Mouse (Mus musculus): ENCODE measurements around the gene Ahsa1.
"Not testable (repeated sequence)": the region's sequence is repeated elsewhere in the genome, so short reads cannot be mapped to it uniquely, and the experiment has no call there.

Ahsa1 gene

DNA sequence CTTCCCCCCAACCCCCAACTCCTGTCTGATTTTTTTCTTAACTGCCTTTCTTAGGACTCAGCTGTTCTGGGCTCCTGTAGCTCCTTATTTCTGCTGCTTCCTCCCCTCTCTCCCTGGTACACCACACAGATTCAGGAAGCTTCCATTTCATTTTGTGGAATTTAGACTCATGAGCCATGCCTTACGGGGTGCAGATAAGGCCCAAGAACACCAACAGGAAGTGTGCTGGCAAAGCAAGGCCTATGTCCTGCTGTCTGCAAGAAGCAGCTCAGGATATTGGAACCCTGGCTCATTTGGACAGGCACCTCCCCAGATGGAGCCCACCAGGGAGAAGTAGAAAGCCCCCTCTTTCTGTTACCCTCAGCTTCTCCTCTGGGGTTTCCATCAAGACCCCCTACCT, 15.5 kb downstream of the Ahsa1 start:
- DNase-seq (ENCODE audit: low spot score): no peak

DNA sequence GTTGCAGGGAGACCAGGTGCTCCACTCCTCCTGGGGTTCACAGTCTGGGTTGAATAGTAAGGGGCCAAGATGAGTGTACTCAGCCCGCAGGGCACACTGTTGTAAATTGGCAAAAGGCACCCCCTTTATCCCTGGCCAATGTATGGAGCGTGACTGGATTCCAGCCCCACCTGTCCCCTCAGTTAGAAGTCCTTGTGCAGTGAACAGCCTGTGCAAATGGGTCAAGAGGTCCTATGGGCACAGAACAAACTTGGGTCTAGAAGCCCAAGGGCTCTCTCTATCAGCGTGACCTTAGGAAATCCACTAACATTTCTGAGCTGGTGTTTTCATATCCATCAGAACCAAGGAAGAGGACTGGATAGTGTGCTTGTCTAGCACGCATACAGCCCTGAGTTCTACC, 16.5 kb downstream of the Ahsa1 start:
- no peak for DNase-seq (ENCODE audit: low spot score)

DNA sequence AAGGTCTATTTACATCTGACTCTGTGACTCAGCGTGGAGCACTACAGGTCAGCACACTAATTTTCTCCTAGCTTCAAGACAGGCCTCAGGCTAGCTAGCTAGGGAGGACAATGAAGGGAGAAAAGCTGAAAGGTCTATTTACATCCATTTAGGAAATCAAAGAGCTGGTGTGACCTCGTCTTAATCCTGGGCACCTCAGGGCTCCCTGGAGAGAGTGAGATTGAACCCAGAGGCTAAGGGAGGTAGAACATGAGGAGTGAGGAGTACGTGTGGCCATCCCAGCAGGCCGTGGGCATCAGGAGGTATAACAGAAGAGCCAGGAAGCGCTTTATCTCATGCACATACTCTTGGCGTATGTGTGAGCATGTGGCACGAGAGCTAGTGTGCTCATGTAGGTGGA, 17.4 kb downstream of the Ahsa1 start:
- DNase-seq (ENCODE audit: low spot score): no peak

DNA sequence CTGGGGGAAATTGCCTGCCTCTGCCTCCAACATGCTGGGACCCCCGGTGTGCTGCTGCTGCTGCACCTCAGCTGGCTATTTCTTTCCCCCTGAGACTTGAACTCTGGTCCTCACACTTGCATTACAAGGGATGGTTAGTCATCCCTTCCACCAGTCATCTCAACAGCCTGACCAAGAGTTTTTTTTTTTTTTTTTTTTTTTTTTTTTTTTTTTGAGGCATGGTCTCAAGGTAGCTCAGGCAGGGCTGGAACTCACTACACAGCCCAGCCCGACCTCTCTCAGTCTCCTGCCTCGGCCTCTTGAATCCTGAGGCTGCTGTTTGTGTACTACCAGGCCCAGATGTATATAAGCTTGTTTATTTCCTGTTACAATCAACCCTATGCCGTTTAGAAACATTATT, 18.0 kb downstream of the Ahsa1 start:
- DNase-seq (ENCODE audit: low spot score): no peak

DNA sequence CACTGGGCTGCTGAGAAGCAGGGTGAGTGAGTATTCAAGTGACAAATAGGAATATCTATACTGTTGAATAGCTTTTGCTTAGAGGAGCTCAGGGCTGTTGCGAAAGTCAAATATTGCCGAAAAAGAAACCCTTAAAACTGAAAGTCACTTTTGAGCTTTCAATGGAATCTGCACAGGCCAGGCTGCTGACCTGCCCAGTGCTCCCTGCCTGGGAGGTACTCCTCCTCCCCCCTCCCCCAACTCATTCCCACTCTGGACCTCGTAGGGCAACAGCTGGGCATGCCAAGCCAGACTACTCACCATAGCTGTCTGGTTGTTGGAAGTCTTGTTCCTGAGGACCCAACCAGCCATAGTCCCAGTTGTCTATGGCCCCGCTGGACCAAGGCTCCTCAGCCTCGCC, 18.4 kb downstream of the Ahsa1 start:
- DNase-seq (ENCODE audit: low spot score): no peak

DNA sequence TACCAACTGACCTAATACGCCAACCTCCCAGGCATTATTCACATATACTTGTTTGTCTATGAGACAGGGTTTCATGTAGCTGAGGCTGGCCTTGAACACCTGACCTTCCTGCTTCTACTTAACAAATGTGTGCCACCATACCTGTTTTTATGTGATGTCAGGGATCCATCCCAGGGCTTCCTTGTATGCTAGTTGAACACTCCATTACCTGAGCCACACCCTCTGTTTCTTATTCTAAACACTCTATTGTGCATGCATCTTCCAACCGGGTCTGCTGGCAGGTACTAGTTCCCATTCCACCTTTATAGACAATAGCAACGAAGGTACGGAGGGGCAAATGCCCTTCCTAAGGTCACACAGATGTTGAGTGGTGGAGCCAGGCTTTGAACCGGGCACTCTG, 22.8 kb downstream of the Ahsa1 start:
- no peak for DNase-seq (ENCODE audit: low spot score)

DNA sequence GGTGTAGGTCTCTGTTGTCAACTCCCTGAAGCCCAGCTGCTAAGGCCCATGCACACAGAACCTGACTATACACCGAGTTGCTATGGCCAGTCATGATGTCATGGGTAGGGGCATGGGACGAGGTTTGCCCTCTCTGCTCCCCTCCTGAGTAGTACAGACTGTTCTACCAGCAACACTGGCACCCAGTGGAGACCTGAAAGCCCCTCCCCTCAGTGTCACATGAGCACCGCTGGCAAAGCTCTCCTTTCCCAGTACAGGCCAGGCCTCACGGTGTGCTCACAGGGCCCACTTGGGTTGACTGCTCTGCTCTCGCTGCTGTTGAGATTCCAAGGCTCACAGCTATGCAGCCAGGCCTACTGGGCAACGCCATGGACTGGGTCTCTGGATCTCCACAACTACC, 27.7 kb downstream of the Ahsa1 start:
- DNase-seq (ENCODE audit: low spot score): no peak

DNA sequence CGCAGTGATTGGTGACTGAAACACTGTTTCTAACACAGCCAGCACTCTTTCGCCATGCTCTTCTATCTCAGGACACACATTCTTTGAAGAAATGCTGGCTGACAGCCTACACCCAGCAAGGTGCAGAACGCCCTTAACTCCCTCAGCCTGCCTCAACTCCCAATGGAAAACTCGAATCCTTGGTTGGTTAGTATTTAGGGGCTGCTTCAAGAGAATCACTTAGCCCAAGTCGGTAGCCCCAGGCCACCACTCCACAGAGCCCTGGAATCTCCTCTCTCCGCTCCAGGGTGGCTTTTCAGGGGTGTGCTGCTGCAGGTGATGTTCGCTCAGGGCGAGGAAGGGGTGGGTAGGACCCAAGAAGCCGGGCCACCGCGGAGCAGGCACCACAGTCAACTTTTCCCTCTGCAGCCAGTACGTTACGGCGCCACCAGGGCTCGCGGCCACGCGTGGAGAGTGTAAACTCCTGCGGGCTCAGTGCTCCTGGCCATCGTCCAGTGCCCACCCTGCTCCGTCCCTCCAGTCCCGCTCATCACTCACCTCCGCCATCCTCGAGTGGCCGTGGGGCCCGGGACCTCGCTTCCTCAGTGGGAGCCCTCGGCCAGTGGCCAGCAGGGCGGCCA, 32.9 kb downstream of the Ahsa1 start:
- no peak for DNase-seq (ENCODE audit: low spot score)

DNA sequence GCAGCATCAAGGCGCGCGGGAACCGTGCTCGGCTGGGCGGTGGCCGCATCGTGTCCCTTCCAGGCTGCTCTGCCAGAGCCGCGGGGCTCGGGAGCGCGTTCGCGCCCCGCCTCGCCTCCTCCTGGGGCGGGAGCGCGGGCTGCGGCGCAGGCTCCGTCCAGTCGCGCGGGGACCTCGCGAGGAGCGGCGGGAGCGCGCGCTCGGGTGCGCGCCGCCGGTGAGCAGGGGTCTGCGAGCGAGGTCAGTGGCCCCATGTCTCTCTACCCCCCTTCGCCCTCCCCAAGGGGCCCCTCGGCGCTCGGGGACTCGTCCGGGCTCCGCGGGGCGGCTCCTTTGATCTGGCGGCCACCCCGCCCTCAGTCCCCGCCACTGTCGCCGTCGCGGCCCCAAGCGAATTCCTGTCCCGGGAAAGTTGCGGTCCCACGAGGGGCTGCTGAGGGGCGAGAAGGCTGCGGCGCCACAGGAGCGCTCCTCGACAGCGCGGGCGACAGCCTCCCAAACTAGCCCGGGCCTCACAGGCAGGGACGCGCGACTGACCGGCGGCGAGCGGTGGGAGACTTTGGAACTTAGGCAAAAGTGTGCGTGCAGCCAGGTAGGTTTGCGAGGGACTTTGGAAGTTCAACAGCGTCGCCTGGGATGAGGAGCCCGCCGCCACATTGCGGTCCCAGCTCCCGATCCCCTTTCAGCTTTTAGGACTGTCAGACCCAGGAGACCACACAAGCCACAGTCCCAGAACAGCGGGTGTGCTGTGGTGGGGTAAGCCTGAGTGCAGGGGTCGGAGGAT, 33.6 kb downstream of the Ahsa1 start, which contains the start of gene Ism2:
Gene Ism2, minus strand, starts transcription at position 49 of the 784 bp plus-strand sequence.
- peak; percentile 30 for DNase-seq (ENCODE audit: low spot score)

DNA sequence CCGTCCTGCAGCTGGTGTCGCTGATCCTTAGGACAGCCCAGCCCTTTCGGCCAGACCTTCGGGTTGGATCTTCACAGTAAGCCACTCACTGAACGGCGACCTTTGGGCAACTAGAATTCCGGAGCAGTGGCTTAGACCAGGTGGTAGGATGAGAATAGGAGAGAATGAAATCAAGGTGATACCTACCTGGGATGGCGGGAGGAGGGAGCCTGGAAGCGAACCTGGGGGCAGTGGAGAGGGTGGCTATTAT, 34.1 kb downstream of the Ahsa1 start:
- DNase-seq (ENCODE audit: low spot score): no peak

DNA sequence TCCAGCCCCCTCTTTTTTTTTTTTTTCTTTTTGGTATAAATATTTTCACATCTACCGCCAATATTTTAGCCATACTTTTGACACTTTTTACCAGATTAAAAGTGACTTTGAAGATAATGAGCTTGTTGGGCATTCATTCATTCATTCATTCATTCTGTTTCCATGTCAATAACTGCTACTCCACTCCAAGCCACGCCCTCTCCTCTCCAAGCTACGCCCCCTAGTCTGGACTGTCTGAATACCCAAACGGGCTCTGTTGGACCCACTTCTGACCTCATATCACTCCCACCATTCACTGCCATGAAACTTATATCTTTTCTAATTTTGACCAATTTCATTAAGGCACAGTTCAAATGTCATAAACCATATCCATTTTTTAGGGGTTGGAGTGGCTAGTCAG, 34.9 kb downstream of the Ahsa1 start:
- no peak for DNase-seq (ENCODE audit: low spot score)

DNA sequence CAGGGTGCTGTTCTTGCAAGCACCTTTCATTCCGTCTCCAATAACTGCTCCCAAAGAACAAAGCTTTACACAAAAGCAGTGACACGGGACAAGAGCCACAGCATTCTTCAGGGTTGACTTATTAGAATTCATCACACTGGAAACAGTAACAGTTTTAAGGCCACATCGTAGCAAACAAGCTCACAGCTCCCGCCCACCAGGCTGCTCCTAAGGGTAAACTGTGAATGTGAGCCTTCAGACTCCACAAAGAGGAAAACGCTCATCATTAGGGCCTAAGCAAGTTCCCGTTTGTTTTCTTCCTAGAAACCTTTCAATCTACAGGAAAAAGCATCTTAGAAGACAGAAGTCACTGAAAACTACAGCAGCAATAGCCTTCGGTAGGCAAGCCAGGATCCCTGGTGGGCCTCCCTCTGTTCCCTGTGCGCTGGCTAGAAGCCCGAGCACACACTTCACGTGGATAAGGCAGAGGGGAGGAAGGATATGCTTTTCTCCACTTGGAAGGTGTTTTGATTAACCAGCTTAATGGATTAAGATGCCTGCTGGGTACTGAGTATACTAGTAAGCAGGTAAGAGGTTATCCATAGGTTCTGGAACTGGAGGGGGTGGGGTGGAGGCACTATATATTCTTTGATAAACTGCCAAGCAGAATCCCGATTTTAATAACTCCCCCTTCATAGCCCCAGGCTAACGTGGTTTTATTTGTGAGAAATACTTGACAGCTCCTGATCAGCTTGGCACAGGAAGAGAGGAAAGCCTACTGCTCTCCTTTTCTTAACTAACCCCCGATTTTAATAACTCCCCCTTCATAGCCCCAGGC, 39.7 kb downstream of the Ahsa1 start:
- no peak for DNase-seq (ENCODE audit: low spot score)

DNA sequence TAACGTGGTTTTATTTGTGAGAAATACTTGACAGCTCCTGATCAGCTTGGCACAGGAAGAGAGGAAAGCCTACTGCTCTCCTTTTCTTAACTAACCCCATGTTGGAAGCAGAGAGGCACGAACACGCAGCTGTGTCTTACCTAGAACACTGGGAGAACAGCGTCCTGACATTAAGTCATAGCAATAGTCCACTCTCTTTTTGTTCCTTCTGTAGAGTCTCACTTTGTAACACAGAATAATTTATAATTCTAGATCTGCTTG, 40.2 kb downstream of the Ahsa1 start:
- DNase-seq (ENCODE audit: low spot score): not testable (repeated sequence)

DNA sequence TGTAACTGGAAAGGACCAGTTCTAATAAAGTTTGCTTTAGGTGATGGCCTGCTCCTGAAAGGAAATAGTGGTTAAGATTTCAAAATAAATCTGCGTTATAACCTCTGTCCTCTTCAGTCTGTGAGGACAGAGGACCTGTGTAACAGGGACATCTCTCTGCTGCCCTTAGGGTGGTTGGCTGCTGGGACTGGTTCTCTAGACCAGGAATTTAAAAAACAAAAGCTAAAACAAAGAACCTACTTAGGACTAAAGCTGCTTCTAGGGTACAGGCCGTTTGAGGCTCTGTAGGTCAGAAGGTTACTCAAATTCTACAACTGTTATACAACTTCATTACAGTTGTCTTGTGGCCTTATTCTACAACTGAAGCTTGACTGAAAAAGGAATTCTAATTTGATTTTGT, 46.8 kb downstream of the Ahsa1 start:
- no peak for DNase-seq (ENCODE audit: low spot score)

DNA sequence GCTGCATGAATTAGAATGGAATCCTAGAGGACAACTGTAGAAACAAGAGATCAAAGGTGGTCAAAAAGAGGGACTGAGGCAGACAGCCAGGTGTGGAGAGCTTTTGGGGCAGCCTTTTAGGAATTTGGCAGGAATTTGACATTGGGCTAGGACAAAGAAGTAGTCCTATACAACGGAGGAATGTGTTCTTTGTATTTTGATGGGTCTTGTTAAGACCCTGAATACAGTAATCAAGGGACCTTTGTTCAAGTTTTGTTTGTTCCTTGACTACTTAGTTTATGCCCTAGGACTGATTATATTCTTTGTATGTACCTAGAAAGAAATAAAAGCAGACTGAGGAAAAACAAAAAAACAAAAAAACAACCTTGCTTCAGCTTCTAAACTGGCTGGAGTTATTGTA, 51.7 kb downstream of the Ahsa1 start:
- DNase-seq (ENCODE audit: low spot score): no peak

DNA sequence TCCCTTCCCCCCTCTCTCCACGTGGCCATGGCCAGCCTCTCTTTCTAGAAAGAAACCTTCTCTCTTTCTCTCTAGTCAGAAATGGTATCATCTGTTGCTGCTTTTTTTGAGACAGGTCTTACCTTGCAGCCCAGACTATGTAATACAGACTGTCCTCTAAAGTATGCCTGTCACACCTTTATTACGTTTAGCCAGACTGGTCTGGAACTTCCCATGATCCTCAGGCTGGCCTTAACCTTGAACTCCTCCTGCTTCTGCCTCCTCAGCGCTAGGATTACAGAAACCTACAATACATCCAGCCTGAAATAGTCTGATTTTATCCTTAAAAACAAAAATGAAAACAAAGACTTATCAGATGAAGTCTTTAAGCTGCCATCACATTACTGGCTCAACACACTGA, 53.0 kb downstream of the Ahsa1 start:
- DNase-seq (ENCODE audit: low spot score): no peak

Measured in urinary bladder, postnatal 14 days (tissue).